Mouse (Mus musculus) effector memory CD4-positive, alpha-beta T cell, adult 5 months (primary cell): ENCODE measurements around the gene Gm8947. TPM values are rescaled to one million over a fixed set of nuclear protein-coding genes. Genes with fewer than 3 reads are reported as not detected.

Source experiments
- polyA plus RNA-seq: library from polyadenylated mRNA; unstranded; fragments of 100-300 nt; shearing (Covaris generic); gene quantifications from one replicate; pipeline ENCODE4 v1.2.1, GENCODE M21; 2017

The Gm8947 gene
- not detected for polyA plus RNA-seq

DNA sequence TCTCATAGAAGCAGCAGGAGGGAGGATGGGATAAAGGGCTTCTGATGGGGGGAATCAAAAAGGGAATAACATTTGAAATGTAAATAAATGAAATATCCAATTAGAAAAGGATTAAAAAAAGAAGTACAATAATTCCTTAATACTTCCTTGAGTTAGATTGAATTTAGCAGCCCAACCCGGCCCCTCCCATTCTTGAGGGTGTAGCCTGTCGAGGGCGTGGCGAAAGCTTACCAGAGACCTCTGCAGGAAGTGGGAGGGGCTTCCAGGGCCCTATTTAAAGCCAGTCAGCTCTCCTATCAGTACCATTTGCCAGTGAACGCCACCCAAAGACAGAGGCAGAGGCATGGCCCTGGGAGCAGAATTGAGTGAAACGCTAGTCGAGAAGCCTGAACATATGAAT is at the start of gene Gm8947:
Gm8947 (plus strand) TSS at position 302 of the 400 bp plus-strand sequence.

DNA sequence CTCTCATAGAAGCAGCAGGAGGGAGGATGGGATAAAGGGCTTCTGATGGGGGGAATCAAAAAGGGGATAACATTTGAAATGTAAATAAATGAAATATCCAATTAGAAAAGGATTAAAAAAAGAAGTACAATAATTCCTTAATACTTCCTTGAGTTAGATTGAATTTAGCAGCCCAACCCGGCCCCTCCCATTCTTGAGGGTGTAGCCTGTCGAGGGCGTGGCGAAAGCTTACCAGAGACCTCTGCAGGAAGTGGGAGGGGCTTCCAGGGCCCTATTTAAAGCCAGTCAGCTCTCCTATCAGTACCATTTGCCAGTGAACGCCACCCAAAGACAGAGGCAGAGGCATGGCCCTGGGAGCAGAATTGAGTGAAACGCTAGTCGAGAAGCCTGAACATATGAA is 9.9 kb upstream of the Gm8947 start, which contains the start of gene Gm47985:
Gm47985 (plus strand) TSS at position 272 of the 400 bp plus-strand sequence.

DNA sequence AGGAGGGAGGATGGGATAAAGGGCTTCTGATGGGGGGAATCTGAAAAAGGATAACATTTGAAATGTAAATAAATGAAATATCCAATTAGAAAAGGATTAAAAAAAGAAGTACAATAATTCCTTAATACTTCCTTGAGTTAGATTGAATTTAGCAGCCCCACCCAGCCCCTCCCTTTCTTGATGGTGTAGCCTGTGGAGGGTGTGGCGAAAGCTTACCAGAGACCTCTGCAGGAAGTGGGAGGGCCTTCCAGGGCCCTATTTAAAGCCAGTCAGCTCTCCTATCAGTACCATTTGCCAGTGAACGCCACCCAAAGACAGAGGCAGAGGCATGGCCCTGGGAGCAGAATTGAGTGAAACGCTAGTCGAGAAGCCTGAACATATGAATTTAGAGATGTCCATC is 5.9 kb downstream of the Gm8947 start, which contains the start of gene Gm47995:
Gm47995 (plus strand) TSS at position 329 of the 400 bp plus-strand sequence.

DNA sequence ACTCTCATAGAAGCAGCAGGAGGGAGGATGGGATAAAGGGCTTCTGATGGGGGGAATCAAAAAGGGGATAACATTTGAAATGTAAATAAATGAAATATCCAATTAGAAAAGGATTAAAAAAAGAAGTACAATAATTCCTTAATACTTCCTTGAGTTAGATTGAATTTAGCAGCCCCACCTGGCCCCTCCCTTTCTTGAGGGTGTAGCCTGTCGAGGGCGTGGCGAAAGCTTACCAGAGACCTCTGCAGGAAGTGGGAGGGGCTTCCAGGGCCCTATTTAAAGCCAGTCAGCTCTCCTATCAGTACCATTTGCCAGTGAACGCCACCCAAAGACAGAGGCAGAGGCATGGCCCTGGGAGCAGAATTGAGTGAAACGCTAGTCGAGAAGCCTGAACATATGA is 11.6 kb downstream of the Gm8947 start, which contains the start of gene 3110040M04Rik:
3110040M04Rik (plus strand) TSS at position 304 of the 400 bp plus-strand sequence.

DNA sequence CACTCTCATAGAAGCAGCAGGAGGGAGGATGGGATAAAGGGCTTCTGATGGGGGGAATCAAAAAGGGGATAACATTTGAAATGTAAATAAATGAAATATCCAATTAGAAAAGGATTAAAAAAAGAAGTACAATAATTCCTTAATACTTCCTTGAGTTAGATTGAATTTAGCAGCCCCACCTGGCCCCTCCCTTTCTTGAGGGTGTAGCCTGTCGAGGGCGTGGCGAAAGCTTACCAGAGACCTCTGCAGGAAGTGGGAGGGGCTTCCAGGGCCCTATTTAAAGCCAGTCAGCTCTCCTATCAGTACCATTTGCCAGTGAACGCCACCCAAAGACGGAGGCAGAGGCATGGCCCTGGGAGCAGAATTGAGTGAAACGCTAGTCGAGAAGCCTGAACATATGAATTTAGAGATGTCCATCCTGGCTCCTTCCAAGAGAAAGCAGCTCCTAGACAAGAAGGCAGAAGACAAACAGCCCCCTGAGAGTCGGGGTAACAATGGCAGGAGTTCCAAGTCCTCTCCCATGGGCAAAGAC is 17.7 kb downstream of the Gm8947 start, which contains the start of gene Gm47996:
Gm47996 (plus strand) TSS at position 308 of the 532 bp plus-strand sequence.

Other genes with a start within 250 kb of the Gm8947 start
- gene Hmcn1, start 198.9 kb upstream of the Gm8947 start, polyA plus RNA-seq = 0.35 TPM
- not detected for gene Gm47985, start 9.8 kb upstream of the Gm8947 start, polyA plus RNA-seq
- gene Gm47995, start 6.1 kb downstream of the Gm8947 start, polyA plus RNA-seq = not detected
- gene 3110040M04Rik, start 11.7 kb downstream of the Gm8947 start, polyA plus RNA-seq = not detected
- gene Gm47996, start 17.8 kb downstream of the Gm8947 start, polyA plus RNA-seq = not detected
- 342 TPM for gene Ivns1abp, start 152.1 kb downstream of the Gm8947 start, polyA plus RNA-seq
- 39.3 TPM for gene Swt1, start 236.1 kb downstream of the Gm8947 start, polyA plus RNA-seq
- gene Trmt1l, start 236.2 kb downstream of the Gm8947 start, polyA plus RNA-seq = 52.2 TPM